Mouse (Mus musculus) bone marrow, adult 2 months (tissue): ENCODE results near the gene Slc31a2.

Source experiments
- CTCF ChIP-seq: fragments of 200-500 bp; IDR thresholded peaks from 2 replicates; pipeline ENCODE4 v1.5.1; 2011; ENCODE audit warnings: low read length, control low read depth; ENCODE audit not compliant: control insufficient read depth, insufficient read depth
- POLR2A ChIP-seq: fragments of 200-500 bp; IDR thresholded peaks from 2 replicates; pipeline ENCODE4 v1.6.1; 2011; ENCODE audit warnings: low read depth, mild to moderate bottlenecking, control low read depth, low read length, borderline replicate concordance; ENCODE audit not compliant: control insufficient read depth

GRCm38 (mm10) chr4:62265154-62265836, 2.9 kb downstream of the Slc31a2 start:
- TF ChIP-seq CTCF (no peak), POLR2A (no peak)
